Mouse (Mus musculus) heart, adult 9 months (tissue): ENCODE data around the gene 2610002M06Rik.

Experiments
- DNase-seq, 2 experiments: peaks; one replicate each; pipeline ENCODE4 v3.0.0; 2022; ENCODE audit warnings: low spot score in 2 of 2

The 2610002M06Rik gene

DNA sequence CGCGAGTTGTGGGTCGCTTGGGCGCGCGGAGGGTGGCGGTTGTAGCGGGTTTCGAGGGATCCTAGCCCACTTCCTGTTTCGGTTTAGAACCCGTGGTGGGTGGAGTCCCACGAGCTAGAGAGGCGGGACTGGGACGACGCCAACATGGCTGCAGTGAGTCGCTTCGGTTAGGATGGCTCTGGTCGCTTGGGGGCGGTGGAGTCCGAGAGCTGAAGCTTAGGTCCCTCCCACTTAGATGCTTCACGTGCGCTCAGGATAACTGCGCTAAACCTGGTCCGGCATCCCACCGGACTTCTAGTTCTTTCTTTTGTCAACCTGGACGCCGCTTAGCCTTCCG, at the start of gene 2610002M06Rik:
2610002M06Rik (minus strand) TSS at position 117 of the 337 bp plus-strand sequence.
- peak; percentile 87 to 88 for DNase-seq

- no peak for DNase-seq
Measured at GRCm38 (mm10) chrX:107858165-107858564, 42.0 kb upstream of the 2610002M06Rik start.

DNA sequence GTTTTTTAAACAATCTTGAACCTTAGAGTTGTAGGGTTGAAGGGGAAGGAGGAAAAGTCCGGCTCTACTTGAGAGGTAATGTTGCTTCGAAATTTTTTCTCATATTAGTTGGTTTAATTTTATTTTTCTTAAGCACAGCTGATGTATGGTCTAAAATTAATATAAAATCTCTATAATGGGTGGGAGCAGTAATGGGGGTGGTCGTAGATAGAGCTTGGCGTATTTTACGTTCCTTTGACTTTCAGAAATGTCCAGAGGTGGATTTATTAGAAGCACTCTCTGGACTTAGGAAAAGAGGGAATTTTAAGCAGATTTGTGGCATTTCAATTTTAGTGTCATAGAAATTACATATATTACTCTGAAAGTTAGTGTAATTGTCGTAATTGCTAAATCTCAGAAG, 592 bp upstream of the 2610002M06Rik start:
- DNase-seq, result no peak

DNA sequence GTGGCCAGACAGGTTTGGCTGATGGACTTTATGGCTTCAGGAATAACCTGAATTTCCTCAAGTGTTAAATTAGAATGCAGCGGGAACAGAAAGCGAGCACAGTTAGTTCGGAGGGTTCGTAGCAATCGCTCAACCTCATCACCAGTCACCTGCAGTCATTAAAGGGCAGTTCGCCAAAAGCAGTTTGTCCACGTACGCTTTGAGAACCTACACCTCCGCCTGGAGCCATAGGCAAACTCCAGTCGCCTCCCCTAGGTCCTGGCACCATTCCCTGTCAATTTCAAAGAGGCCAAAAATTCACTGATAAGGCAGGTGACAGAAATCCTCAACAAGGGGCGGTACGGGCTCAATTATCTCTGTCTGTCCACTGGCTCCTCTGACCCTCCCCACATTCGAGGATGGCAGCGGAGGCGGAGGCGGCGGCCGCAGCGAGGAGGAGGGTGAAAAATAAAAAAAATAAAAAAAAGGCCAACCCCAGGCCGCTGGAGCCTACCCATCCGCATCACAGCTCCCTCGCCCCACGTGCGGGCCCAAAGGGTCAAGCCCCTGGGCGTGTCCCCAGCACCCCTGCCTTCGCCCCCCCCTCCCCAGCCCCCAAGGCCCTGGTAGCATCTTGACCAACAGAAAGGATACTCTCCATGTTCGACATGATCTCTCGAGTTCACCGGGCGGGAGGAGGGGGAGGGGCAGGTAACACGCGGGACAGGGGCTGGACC, 474 bp downstream of the 2610002M06Rik start:
- DNase-seq, result peak; percentile 4 to 10

DNA sequence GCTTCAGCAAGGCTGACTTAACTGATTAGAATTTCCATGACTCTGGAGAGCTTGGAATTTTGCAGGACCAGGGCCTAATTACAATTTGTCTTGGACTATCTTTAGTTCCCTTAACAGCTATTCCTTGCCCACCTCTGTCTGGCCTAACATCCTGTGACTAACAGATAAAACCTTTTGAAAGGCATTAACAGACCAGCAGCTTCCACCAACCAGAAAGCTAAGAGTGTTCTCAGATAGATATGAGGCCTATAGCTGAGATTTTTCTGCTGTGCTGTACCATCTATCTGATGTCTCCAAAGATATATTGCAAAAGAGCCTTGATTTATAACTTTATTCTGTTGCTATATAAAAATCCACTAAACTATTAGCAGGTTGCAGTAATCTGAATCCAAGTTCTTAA, 4.0 kb downstream of the 2610002M06Rik start:
- DNase-seq, result no peak

DNA sequence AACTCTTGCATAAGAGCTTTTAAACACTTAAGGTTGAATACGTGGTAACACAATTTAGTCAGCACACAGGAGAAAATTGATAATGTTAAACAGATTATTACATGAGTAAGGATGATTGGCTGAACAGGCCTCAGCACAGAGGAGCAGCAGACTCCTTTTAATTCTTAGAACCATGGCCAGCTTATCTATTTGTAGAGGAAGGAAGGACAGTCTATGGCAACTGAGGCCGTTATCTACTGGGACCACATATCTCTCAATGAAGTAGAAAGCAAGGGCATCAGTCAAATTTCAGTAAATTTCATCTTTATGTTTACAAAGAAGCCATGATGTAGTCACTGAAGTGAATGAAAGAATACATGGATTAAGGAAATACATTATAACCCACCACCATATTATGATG, 19.2 kb downstream of the 2610002M06Rik start:
- DNase-seq, result no peak

- no peak for DNase-seq
Measured at GRCm38 (mm10) chrX:107795785-107796184, 20.3 kb downstream of the 2610002M06Rik start.

DNA sequence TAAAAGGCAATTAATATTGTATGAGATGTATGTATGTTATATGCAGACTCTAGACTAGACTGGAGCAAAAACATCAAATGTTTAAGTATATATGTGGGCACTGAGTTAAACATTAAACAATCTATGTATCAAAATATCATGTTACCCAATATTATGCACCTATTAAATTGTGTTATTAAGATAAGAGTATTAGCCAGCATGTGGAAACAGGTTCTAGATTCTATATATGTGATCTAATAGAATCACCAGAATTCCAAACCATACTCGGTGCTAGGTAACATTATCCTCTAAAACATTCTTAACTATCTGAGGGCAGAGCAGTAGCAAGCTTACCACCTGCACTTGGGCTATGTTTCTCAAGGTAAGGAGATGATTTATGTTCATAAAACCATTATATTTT, 23.8 kb downstream of the 2610002M06Rik start, which contains the start of gene Tent5d:
Tent5d (plus strand) TSS at position 301 of the 400 bp plus-strand sequence.
- DNase-seq, result no peak

DNA sequence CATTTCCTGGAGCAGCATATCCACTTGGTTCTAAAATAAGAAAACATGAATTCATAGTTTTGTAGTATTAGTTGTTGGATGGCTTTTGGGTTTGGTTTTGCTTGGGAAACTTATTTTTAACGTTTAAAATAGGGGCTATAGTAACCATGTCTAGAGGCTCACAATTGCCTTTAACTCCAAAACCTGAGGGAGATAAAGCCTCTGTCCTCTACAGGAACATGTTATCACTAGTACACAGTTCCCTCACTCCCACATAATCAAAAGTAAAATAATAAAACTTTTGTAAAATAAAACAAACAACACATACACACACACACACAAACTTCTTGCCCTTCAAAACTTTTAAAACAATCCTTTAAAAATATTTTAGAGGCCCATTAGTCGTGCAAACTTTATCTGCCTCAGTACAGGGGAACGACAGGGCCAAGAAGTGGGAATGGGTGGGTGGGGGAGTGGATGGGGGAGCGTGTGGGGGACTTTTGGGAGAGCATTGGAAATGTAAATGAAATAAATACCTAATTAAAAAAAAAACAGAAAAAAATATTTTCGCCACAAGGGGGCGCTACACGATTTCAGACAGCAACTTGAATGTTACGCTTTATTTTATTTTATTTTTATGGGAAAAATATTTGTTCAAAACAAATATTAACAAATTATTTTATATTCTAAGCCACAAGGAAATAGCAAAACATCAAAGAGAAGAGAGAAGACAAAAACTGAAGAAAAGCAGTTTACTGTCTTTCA, 25.2 kb downstream of the 2610002M06Rik start:
- DNase-seq, result no peak

- DNase-seq, result no peak
Measured at GRCm38 (mm10) chrX:107790136-107790535, 26.0 kb downstream of the 2610002M06Rik start.

DNA sequence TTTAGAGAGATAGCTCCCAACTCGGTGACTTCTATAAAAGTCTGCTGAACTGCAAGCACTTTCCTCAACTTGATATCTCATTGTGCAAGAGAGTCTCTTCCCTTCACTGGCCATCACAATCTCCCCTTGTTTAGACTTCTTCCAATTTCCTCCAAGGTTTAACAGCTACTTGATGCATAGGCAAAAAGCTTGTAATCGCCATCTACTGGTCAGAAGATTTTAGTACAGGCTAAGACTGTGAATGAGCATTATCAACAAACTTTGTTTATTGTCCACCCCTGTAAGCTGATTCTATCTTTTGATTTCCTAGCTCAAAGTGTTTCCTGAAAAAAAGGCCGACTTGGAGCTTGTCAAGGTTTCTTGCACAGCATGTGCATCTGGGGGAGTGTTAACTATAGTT, 48.2 kb downstream of the 2610002M06Rik start:
- DNase-seq, result no peak
